Mouse (Mus musculus) G1E-ER4 (cell line): ENCODE data around the gene Rpl10. TPM values are rescaled to one million over a fixed set of nuclear protein-coding genes. Genes with fewer than 3 reads are reported as not detected.

Source experiments
- GATA1 ChIP-seq: IDR thresholded peaks from one replicate; pipeline ENCODE4 v1.8.0; 2012; ENCODE audit warnings: low read length, inconsistent platforms
- polyA plus RNA-seq: library from polyadenylated mRNA; stranded (reverse); fragments of >175 nt; gene quantifications from 2 replicates; pipeline ENCODE4 v1.2.3, GENCODE M21; 2012

Gene Rpl10
- 726 and 861 TPM in 2 replicates for polyA plus RNA-seq

GRCm38 (mm10) chrX:74270062-74270901, at the start of gene Rpl10:
Rpl10 (plus strand) TSS chrX:74270812.
- no peak for TF ChIP-seq GATA1

GRCm38 (mm10) chrX:74230038-74230437, 40.6 kb upstream of the Rpl10 start:
- TF ChIP-seq GATA1, result no peak

- TF ChIP-seq GATA1, result no peak
These were observed 37.4 kb upstream of the Rpl10 start for GRCm38 (mm10) chrX:74233196-74233595.

GRCm38 (mm10) chrX:74240332-74240731, 30.3 kb upstream of the Rpl10 start:
- no peak for TF ChIP-seq GATA1

GRCm38 (mm10) chrX:74243396-74243795, 27.2 kb upstream of the Rpl10 start:
- TF ChIP-seq GATA1, result no peak

GRCm38 (mm10) chrX:74243807-74244206, 26.8 kb upstream of the Rpl10 start:
- TF ChIP-seq GATA1, result no peak

- TF ChIP-seq GATA1, result no peak
These were observed 26.0 kb upstream of the Rpl10 start for GRCm38 (mm10) chrX:74244614-74245083.

GRCm38 (mm10) chrX:74245107-74245506, 25.5 kb upstream of the Rpl10 start:
- no peak for TF ChIP-seq GATA1

- no peak for TF ChIP-seq GATA1
These were observed 24.9 kb upstream of the Rpl10 start for GRCm38 (mm10) chrX:74245687-74246086.

GRCm38 (mm10) chrX:74246213-74246681, 24.4 kb upstream of the Rpl10 start:
- no peak for TF ChIP-seq GATA1

- no peak for TF ChIP-seq GATA1
These were observed 23.9 kb upstream of the Rpl10 start for GRCm38 (mm10) chrX:74246693-74247092.

GRCm38 (mm10) chrX:74248651-74249050, 22.0 kb upstream of the Rpl10 start:
- TF ChIP-seq GATA1, result no peak

- TF ChIP-seq GATA1, result no peak
These were observed 21.0 kb upstream of the Rpl10 start, which contains the start of gene Flna for GRCm38 (mm10) chrX:74249615-74250014. Flna (minus strand) TSS chrX:74249820.

- no peak for TF ChIP-seq GATA1
These were observed 16.3 kb upstream of the Rpl10 start, which contains the start of gene Emd for GRCm38 (mm10) chrX:74254153-74254887. Emd (plus strand) TSS chrX:74254687.

- no peak for TF ChIP-seq GATA1
These were observed 15.6 kb upstream of the Rpl10 start for GRCm38 (mm10) chrX:74254888-74255565.

GRCm38 (mm10) chrX:74257746-74258145, 12.9 kb upstream of the Rpl10 start:
- TF ChIP-seq GATA1, result no peak

GRCm38 (mm10) chrX:74269736-74270061, 913 bp upstream of the Rpl10 start:
- no peak for TF ChIP-seq GATA1
